Mouse (Mus musculus) E14TG2a.4 (cell line): Measurements from ENCODE around the gene Krtap8-1.

Experiments used
- CTCF ChIP-seq: conservative IDR thresholded peaks from 2 replicates; pipeline ENCODE4 v1.5.1; 2014; ENCODE audit warnings: low read length
- NANOG ChIP-seq: IDR thresholded peaks from 2 replicates; pipeline ENCODE4 v1.6.1; 2014; ENCODE audit warnings: borderline replicate concordance, low read length, mixed read lengths

DNA sequence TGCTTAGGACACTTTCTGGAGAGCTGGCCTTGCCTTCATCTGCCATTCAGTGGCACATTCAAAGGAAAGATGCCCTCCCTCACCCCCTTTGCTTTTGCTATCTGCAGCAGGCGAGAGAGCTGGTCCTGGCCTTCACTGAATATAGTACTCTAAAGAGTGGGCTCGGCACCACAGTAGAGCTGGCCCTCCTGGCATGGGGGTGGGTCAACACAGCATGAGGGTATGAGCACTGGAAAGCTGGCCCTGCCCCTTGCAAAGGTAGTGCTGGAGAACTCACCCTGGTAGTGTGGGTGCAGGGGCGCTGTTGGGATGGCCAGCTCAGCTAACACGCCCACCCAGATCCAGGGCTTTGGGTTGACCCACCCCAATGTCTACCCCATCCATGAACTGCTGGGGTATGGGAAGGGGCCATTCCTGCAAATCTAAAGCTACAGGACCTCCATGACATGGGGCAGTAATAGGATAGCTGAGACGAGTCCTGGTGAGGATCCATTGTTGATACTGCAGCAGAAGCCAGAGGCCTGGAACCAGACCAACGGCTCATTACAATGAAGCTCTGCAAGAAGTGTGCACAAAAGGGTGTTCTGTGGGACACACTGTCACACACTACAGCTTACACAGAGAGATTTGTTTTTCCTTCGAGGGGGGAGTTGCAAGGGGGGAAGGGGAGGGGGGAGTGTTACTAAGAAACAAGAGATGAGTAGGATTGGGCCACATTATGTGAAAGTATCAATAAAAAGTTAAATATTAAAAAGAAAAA, 7.8 kb upstream of the Krtap8-1 start:
- TF ChIP-seq CTCF (no peak), NANOG (no peak)
